Mouse (Mus musculus) ES-E14 (cell line): ENCODE measurements around the gene Heca.

ENCODE experiments used
- HCFC1 ChIP-seq: IDR thresholded peaks from 2 replicates; pipeline ENCODE4 v1.6.1; 2012; ENCODE audit warnings: low read length, inconsistent platforms, borderline replicate concordance; ENCODE audit not compliant: insufficient read depth
- MAFK ChIP-seq: IDR thresholded peaks from 2 replicates; pipeline ENCODE4 v1.6.1; 2014; ENCODE audit warnings: mild to moderate bottlenecking, low read depth, low read length, inconsistent platforms; ENCODE audit not compliant: insufficient read depth
- ZNF384 ChIP-seq: IDR thresholded peaks from 2 replicates; pipeline ENCODE4 v1.6.1; 2012; ENCODE audit warnings: low read depth, low read length, inconsistent platforms

DNA sequence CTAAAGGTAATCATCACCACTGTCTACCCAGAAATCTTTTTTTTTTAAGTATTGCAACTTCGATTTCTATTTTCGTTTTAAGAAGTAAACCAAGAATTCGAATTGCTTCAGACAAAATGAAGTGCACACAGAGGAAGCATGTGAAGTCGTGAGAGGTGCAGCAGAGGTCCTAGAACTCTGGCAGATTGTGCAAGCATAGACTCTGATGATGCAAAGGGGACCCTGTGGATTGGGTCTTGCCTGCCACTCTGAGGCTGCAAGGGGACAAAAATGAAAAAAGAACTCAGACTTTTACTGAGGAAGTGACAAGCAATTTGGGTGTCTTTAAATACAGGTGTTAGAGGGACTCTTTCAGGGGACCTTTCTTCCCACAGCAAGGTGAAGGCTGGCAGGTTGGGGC, 42.7 kb upstream of the Heca start:
- TF ChIP-seq ZNF384 (no peak), HCFC1 (no peak), MAFK (no peak)
